8 mouse cellular contexts compared by ENCODE assay signal in the genomic region with DNA sequence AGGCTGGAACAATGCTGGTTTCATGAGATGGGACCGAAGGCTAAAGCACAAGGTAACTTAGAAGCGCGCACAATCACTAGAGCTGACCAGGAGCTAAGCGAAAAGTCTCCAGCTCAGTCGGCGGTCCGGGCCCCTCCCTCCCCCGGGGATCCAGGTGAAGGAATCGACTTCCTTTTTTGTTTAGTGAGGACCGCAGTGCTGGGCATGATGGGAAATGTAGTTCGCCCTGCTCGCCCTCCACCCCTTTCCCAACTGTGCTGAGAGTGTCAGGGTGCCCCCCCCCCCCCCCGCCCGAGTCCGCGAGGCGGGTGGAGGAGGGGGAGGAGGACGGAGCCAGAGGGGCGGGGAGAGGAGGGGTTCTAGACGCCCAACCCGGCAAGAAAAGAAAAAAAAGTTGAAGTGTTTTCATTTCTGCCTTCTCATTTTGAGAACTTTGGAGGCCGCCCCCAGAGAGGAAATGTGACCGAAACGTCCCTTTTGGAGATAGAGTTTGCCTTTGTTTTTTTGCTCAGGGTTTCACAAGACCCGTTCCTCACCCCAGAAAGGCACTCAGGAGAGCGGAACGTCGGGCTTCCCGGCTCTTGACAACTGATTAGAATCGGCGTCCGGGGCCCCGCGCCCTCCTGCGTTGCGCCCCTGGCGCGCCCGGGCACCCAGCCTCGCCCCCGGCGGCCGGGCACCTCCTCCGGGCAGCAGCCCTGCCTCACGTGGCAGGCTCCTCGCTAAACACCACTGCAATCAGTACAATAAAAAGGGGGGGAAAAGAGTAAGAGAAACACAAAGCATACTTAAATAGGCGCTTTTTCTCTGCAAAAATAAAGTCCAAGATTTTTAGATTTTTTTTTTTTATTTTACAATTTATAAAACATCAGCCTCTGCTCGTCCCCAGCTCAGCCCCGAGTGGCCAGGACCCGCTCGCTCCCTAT. TPM values are rescaled to one million over a fixed set of nuclear protein-coding genes. Genes with fewer than 3 reads are reported as not detected.
DNase-seq lines count a peak whose midpoint lies in the region; ATAC-seq and TF ChIP-seq lines count a peak whose summit lies in the region.

No protein-coding gene starts in this region.

- peak overlapping the region; percentile 87 to 92 for H3K4me3 ChIP-seq in ES-E14 (ENCODE audit: insufficient read depth in 1 of 2, low read depth in 1 of 2, low read length in 2 of 2, poor library complexity in 1 of 2, severe bottlenecking in 1 of 2)
- H3K4me3 ChIP-seq in hindbrain, embryonic 12.5 days: peak overlapping the region; percentile 95

- H3K36me3 ChIP-seq in ES-E14 (ENCODE audit: control insufficient read depth, insufficient read depth, low read length, poor library complexity, severe bottlenecking): peaks cover 2% of the 10 kb centered on the region; the same call in 1 of the 2 replicates
- no peaks in the 10 kb centered on the region for H3K36me3 ChIP-seq in hindbrain, embryonic 12.5 days

- in situ Hi-C loops in ES-E14 (cut with MboI; ENCODE audit: low sequenced_read_pairs in 2 of 2, unreplicated experiment in 2 of 2): loop anchor here (25.0 kb wide), 1 partner anchor 315 kb away; no protein-coding TSS in a partner anchor

- peaks cover 0 to 15% of the 10 kb centered on the region in 2 experiments; a peak in 2 of 4 replicates for H3K4me1 ChIP-seq in ES-E14 (ENCODE audit: control insufficient read depth in 2 of 2, insufficient read depth in 2 of 2, low read length in 2 of 2, poor library complexity in 1 of 2)
- peaks cover 40% of the 10 kb centered on the region for H3K4me1 ChIP-seq in hindbrain, embryonic 12.5 days

- peaks cover 7% of the 10 kb centered on the region; the same call in 1 of the 2 replicates for H3K27me3 ChIP-seq in hindbrain, embryonic 12.5 days

- H3K9ac ChIP-seq in ES-E14 (ENCODE audit: insufficient read depth, low read depth, low read length, poor library complexity, severe bottlenecking): peak overlapping the region; percentile 90
- H3K9ac ChIP-seq in hindbrain, embryonic 12.5 days: peak overlapping the region; percentile 99

- H3K9me3 ChIP-seq in ES-E14 (ENCODE audit: control insufficient read depth, insufficient read depth, low read depth, low read length): no peaks in the 10 kb centered on the region
- H3K9me3 ChIP-seq in hindbrain, embryonic 12.5 days (replicated peaks): no peaks in the 10 kb centered on the region

- H3K27ac ChIP-seq in ES-E14 (ENCODE audit: insufficient read depth, low read depth, low read length, poor library complexity, severe bottlenecking): no peak overlapping the region
- H3K27ac ChIP-seq in hindbrain, embryonic 12.5 days: peak overlapping the region; percentile 95

- no peak for ATAC-seq in hindbrain, embryonic 12.5 days (ENCODE audit: low FRiP score)

- DNase-seq in ES-E14 (ENCODE audit: low read depth, low spot score): peak; percentile 83
- peak; percentile 57 for DNase-seq in c-Kit-positive CD71-negative TER-119-negative erythroid progenitor cells, embryonic 14.5 days (ENCODE audit: low read depth)
- peak; percentile 58 to 65 for DNase-seq in frontal cortex, postnatal 14 days (ENCODE audit: low spot score in 2 of 2)
- peak; percentile 62 to 72 for DNase-seq in layer of hippocampus, postnatal 36 days
- DNase-seq in lung, postnatal 25 days (ENCODE audit: low spot score): peak; percentile 93
- DNase-seq in retina, postnatal 1 day: peak; percentile 90
- peak; percentile 67 for DNase-seq in urinary bladder, adult 2 months (ENCODE audit: low spot score)

- under 1% methylated on average over 49 of the region's 51 CpGs for WGBS in hindbrain, embryonic 12.5 days

- H3K4me2 ChIP-seq in hindbrain, embryonic 12.5 days (replicated peaks): peak overlapping the region; percentile 89

TF ChIP-seq in ES-E14, 5 proteins besides CTCF, POLR2A, EP300 and RAD21:
- TF ChIP-seq MAFK (IDR thresholded peaks at IDR 0.05; ENCODE audit: insufficient read depth, low read depth, low read length) (no peak), ZNF384 (IDR thresholded peaks at IDR 0.05; ENCODE audit: low read depth, low read length) (no peak), CHD2 (IDR thresholded peaks at IDR 0.05; ENCODE audit: low read depth, low read length) (no peak), ZC3H11A (IDR thresholded peaks at IDR 0.05; ENCODE audit: borderline replicate concordance, low read depth, low read length) (no peak), HCFC1 (IDR thresholded peaks at IDR 0.05; ENCODE audit: borderline replicate concordance, insufficient read depth, low read length) (peak; percentile 94)

RNA-seq across cellular contexts. Expression of gene Ier5l, which starts 2.0 kb away (rescaled TPM):
- total RNA-seq in ES-E14 (2012; rRNA removed): 13.3 and 17.7 TPM in 2 replicates
- polyA plus RNA-seq in hindbrain, embryonic 12.5 days (2016; fragmentation: Nextera tagmentation; extraction: Ambion mirVana): 4.7 and 4.8 TPM in 2 replicates
- 10 to 100 TPM; 10.4 to 12.7 TPM for total RNA-seq in layer of hippocampus, postnatal 36 days (2021)
- polyA plus RNA-seq in urinary bladder, adult 2 months (2012; rRNA removed): 10.7 and 11.0 TPM in 2 replicates

RNA-seq across cellular contexts. Expression of gene Ptpa, which starts 56.2 kb away (rescaled TPM):
- total RNA-seq in ES-E14 (2012; rRNA removed): 97.9 and 103 TPM in 2 replicates
- polyA plus RNA-seq in hindbrain, embryonic 12.5 days (2016; fragmentation: Nextera tagmentation; extraction: Ambion mirVana): 133 and 134 TPM in 2 replicates
- total RNA-seq in layer of hippocampus, postnatal 36 days (2021): 100 to 1,000 TPM; 166 to 168 TPM
- 90.0 and 93.9 TPM in 2 replicates for polyA plus RNA-seq in urinary bladder, adult 2 months (2012; rRNA removed)

RNA-seq across cellular contexts. Expression of gene Crat, which starts 56.4 kb away (rescaled TPM):
- 5.3 and 5.8 TPM in 2 replicates for total RNA-seq in ES-E14 (2012; rRNA removed)
- polyA plus RNA-seq in hindbrain, embryonic 12.5 days (2016; fragmentation: Nextera tagmentation; extraction: Ambion mirVana): 23.9 and 26.8 TPM in 2 replicates
- 10 to 100 TPM; 42.5 to 46.1 TPM for total RNA-seq in layer of hippocampus, postnatal 36 days (2021)
- 27.3 and 38.1 TPM in 2 replicates for polyA plus RNA-seq in urinary bladder, adult 2 months (2012; rRNA removed)
